Mouse (Mus musculus) stomach, postnatal 0 days (tissue): ENCODE results near the gene Wdr11.

Experiments
- CTCF ChIP-seq: IDR thresholded peaks from 2 replicates; pipeline ENCODE4 v1.5.1; 2016; ENCODE audit warnings: antibody characterized with exemption, low read depth, mild to moderate bottlenecking, moderate library complexity
- EP300 ChIP-seq: optimal IDR thresholded peaks from 2 replicates; pipeline ENCODE3; 2016; ENCODE audit warnings: antibody characterized with exemption

GRCm38 (mm10) chr7:129685326-129685725, 93.7 kb downstream of the Wdr11 start:
- TF ChIP-seq CTCF = no peak
- no peak for TF ChIP-seq EP300
